Mouse (Mus musculus) stomach, postnatal 0 days (tissue): Measurements from ENCODE around the gene Spata20. TPM values are rescaled to one million over a fixed set of nuclear protein-coding genes. Genes with fewer than 3 reads are reported as not detected.
A peak's percentile ranks its signal among the peaks of the same experiment; 100 is the strongest.

Experiments
- ATAC-seq: fragments of 200-750 bp; cut with Nextera tagmentation; 2 replicates; pipeline ENCODE4 v1.8.0; 2017; ENCODE audit not compliant: low FRiP score, low TSS enrichment
- DNase-seq: peaks from one replicate; pipeline ENCODE4 v3.0.0-alpha.2; 2016; ENCODE audit warnings: low spot score
- H3K27ac ChIP-seq: fragments of 300-500 bp; sonication (generic); replicated peaks from 2 replicates; pipeline ENCODE4 v1.5.1; 2014; ENCODE audit warnings: mild to moderate bottlenecking, control low read depth
- H3K27me3 ChIP-seq: fragments of 300-500 bp; sonication (generic); 2 replicates; pipeline ENCODE4 v1.6.1; 2014; ENCODE audit warnings: low read length; ENCODE audit not compliant: control insufficient read depth, insufficient read depth
- H3K36me3 ChIP-seq: fragments of 300-500 bp; sonication (generic); 2 replicates; pipeline ENCODE4 v1.6.1; 2014; ENCODE audit warnings: low read length, mixed read lengths; ENCODE audit not compliant: control insufficient read depth, insufficient read depth
- H3K4me1 ChIP-seq: fragments of 300-500 bp; sonication (generic); replicated peaks from 2 replicates; pipeline ENCODE4 v1.6.1; 2014; ENCODE audit warnings: antibody characterized with exemption; ENCODE audit not compliant: control insufficient read depth, insufficient read depth
- H3K4me2 ChIP-seq: fragments of 300-500 bp; sonication (generic); replicated peaks from 2 replicates; pipeline ENCODE4 v1.6.1; 2014; ENCODE audit warnings: low read depth, mild to moderate bottlenecking, control low read depth, moderate library complexity
- H3K4me3 ChIP-seq: fragments of 300-500 bp; sonication (generic); 2 replicates; pipeline ENCODE4 v1.5.1; 2014; ENCODE audit warnings: low read depth, low read length, control low read depth
- H3K9ac ChIP-seq: fragments of 300-500 bp; sonication (generic); 2 replicates; pipeline ENCODE4 v1.6.1; 2014; ENCODE audit warnings: mild to moderate bottlenecking, low read length, control low read depth, mixed read lengths
- H3K9me3 ChIP-seq: fragments of 300-500 bp; sonication (generic); 2 replicates; pipeline ENCODE4 v1.6.1; 2016; ENCODE audit warnings: low read length; ENCODE audit not compliant: control insufficient read depth
- CTCF ChIP-seq: IDR thresholded peaks from 2 replicates; pipeline ENCODE4 v1.5.1; 2016; ENCODE audit warnings: antibody characterized with exemption, low read depth, mild to moderate bottlenecking, moderate library complexity
- EP300 ChIP-seq: optimal IDR thresholded peaks from 2 replicates; pipeline ENCODE3; 2016; ENCODE audit warnings: antibody characterized with exemption
- WGBS: fragments of 180-500 bp; shearing (Covaris S2); extraction: QIAGEN DNeasy Blood & Tissue Kit; methylation state at CpG from one replicate; pipeline ENCODE4 v1.1.7; 2014; 5-methylcytosine and 5-hydroxymethylcytosine counted together
- polyA plus RNA-seq: library from polyadenylated mRNA; unstranded; fragments of >200 nt; fragmentation: Nextera tagmentation; extraction: Ambion mirVana; gene quantifications from 2 replicates; pipeline ENCODE4 v1.2.1, GENCODE M21; 2015

Gene Spata20
- polyA plus RNA-seq, 1 experiment from 2014 or later: 0.18 TPM

- no peaks in the 10 kb centered on the region for H3K9me3 ChIP-seq
- TF ChIP-seq CTCF (no peak), EP300 (no peak)
- H3K27me3 ChIP-seq: peaks cover 3% of the 10 kb centered on the region; the same call in 1 of the 2 replicates
- DNase-seq (no peak), ATAC-seq (no peak)
- no peak overlapping the region for H3K4me3 ChIP-seq
- 39% methylated on average over 4 of the region's 4 CpGs for WGBS
- H3K36me3 ChIP-seq: no peaks in the 10 kb centered on the region
- peaks cover 6% of the 10 kb centered on the region for H3K4me1 ChIP-seq
- H3K27ac ChIP-seq: 0 out of 2 replicates have a peak overlapping the region, but pooled peaks have one; percentile 49
- H3K4me2 ChIP-seq: no peak overlapping the region
- no peak overlapping the region for H3K9ac ChIP-seq
Measured at GRCm38 (mm10) chr11:94468582-94469064, 17.4 kb downstream of the Spata20 start.

DNA sequence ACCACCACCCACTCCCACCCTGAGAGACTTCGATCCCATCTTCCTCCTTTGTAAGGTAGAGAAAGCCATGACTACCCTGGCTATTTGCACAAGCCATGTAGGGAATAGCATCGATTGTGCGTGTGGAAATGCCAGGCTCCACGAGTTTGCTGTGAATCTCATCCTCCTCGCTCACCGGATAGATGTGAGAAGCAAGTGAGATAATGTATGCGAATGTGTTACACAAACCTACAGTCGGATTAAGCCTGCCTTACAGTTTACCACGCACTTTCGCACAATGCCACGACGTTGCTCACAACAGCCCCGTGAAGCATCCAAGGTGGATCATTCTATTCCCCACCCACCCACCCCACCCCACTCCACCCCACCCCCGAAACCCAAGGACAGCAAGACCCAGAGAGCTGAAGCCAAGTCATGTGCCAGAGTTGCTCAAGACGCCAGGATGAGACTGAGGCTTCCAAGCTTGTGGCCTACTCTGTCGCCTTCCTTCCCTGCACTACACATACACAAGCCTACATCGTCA, 19.6 kb downstream of the Spata20 start:
- no peak overlapping the region for H3K4me3 ChIP-seq
- no peaks in the 10 kb centered on the region for H3K36me3 ChIP-seq
- TF ChIP-seq EP300: no peak
- no peak for TF ChIP-seq CTCF
- no peak overlapping the region for H3K4me2 ChIP-seq
- DNase-seq: no peak
- H3K9me3 ChIP-seq: no peaks in the 10 kb centered on the region
- 0 out of 2 replicates have a peak overlapping the region, but pooled peaks have one; percentile 18 for H3K9ac ChIP-seq
- H3K27ac ChIP-seq: no peak overlapping the region
- 84% methylated on average over 17 of the region's 17 CpGs for WGBS
- H3K27me3 ChIP-seq: no peaks in the 10 kb centered on the region
- ATAC-seq: no peak
- H3K4me1 ChIP-seq: peaks cover 6% of the 10 kb centered on the region; the same call in 1 of the 2 replicates

GRCm38 (mm10) chr11:94464170-94464569, 21.8 kb downstream of the Spata20 start:
- Histone ChIP-seq H3K9me3 (no peaks in the 10 kb centered on the region), H3K27ac (no peak overlapping the region), H3K4me3 (no peak overlapping the region), H3K4me2 (no peak overlapping the region), H3K36me3 (no peaks in the 10 kb centered on the region), H3K4me1 (peaks cover under 1% of the 10 kb centered on the region; the same call in 1 of the 2 replicates), H3K27me3 (no peaks in the 10 kb centered on the region), H3K9ac (no peak overlapping the region)
- ATAC-seq (no peak), DNase-seq (no peak)
- WGBS: 39% methylated on average over 2 of the region's 2 CpGs
- TF ChIP-seq CTCF (no peak), EP300 (no peak)

- H3K36me3 ChIP-seq: no peaks in the 10 kb centered on the region
- H3K9ac ChIP-seq: no peak overlapping the region
- 91% methylated on average over 11 of the region's 11 CpGs for WGBS
- TF ChIP-seq CTCF (no peak), EP300 (no peak)
- no peak overlapping the region for H3K27ac ChIP-seq
- no peak overlapping the region for H3K4me2 ChIP-seq
- H3K4me3 ChIP-seq: no peak overlapping the region
- no peaks in the 10 kb centered on the region for H3K27me3 ChIP-seq
- ATAC-seq (no peak), DNase-seq (no peak)
- no peaks in the 10 kb centered on the region for H3K4me1 ChIP-seq
- H3K9me3 ChIP-seq: no peaks in the 10 kb centered on the region
Measured at GRCm38 (mm10) chr11:94461856-94462255, 24.1 kb downstream of the Spata20 start.

- Histone ChIP-seq H3K27ac (no peak overlapping the region), H3K4me2 (no peak overlapping the region), H3K4me1 (no peaks in the 10 kb centered on the region; the same call in 1 of the 2 replicates), H3K9ac (no peak overlapping the region), H3K9me3 (no peaks in the 10 kb centered on the region), H3K36me3 (no peaks in the 10 kb centered on the region), H3K4me3 (no peak overlapping the region), H3K27me3 (no peaks in the 10 kb centered on the region)
- TF ChIP-seq CTCF (no peak), EP300 (no peak)
- DNase-seq: no peak
- ATAC-seq: no peak
- WGBS: 89% methylated on average over 15 of the region's 15 CpGs
Measured at GRCm38 (mm10) chr11:94457001-94457400, 29.0 kb downstream of the Spata20 start.

GRCm38 (mm10) chr11:94456347-94456746, 29.6 kb downstream of the Spata20 start:
- H3K9me3 ChIP-seq: no peaks in the 10 kb centered on the region
- no peak overlapping the region for H3K4me3 ChIP-seq
- TF ChIP-seq CTCF (no peak), EP300 (no peak)
- H3K36me3 ChIP-seq: no peaks in the 10 kb centered on the region
- WGBS: 54% methylated on average over 3 of the region's 3 CpGs
- H3K9ac ChIP-seq: no peak overlapping the region
- no peaks in the 10 kb centered on the region; the same call in 1 of the 2 replicates for H3K4me1 ChIP-seq
- ATAC-seq (no peak), DNase-seq (peak; percentile 35)
- H3K27me3 ChIP-seq: no peaks in the 10 kb centered on the region
- no peak overlapping the region for H3K4me2 ChIP-seq
- no peak overlapping the region for H3K27ac ChIP-seq
